Mouse (Mus musculus) cerebellum, adult 18-20 months (tissue): Measurements from ENCODE around the gene Leap2.
"Not testable (repeated sequence)": the region's sequence is repeated elsewhere in the genome, so short reads cannot be mapped to it uniquely, and the experiment has no call there.

Experiments
- DNase-seq, 2 experiments: peaks; one replicate each; pipeline ENCODE4 v3.0.0; 2021

The Leap2 gene

DNA sequence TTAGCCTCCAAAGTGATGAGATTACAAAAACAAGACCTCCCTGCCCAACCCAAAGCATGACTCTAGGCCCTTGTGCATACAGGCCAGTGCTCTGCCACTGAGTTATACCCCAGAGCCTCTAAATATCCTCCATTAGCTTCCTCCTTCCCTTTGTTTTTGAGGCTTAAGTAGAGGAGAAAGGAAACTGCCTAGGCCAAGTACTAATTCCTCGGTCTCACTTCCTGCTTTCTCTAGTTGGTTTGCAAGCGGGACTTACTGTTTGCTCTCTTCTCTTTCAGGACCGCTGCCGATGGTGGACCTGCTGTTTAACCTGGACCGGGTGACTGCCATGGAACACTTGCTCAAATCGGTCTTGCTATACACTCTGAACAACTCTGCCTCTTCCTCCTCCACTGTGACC is 13.4 kb upstream of the Leap2 start:
- DNase-seq, result no peak

GRCm38 (mm10) chr11:53435504-53435903 is 12.5 kb upstream of the Leap2 start:
- no peak for DNase-seq

DNA sequence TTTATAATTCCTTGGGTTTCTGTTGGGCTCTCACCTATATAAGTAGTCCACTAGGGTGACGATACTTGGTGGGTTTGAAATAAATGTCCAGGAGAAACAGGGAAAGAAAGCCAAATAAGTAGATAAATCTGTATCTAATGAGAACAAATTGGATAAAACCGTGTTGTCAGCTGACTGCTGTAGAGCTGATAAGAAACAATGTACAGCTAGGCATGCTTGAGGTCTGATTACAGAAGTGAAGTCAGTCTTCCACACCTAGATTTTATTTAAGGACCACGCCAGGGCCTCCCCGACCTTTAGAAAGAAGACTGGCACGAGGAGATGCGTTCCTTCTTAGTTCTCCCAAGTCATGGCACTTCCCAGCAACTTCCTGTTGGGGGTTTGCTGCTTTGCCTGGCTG is 10.1 kb upstream of the Leap2 start:
- DNase-seq, result no peak

GRCm38 (mm10) chr11:53431347-53432056 is 8.5 kb upstream of the Leap2 start:
- no peak for DNase-seq

DNA sequence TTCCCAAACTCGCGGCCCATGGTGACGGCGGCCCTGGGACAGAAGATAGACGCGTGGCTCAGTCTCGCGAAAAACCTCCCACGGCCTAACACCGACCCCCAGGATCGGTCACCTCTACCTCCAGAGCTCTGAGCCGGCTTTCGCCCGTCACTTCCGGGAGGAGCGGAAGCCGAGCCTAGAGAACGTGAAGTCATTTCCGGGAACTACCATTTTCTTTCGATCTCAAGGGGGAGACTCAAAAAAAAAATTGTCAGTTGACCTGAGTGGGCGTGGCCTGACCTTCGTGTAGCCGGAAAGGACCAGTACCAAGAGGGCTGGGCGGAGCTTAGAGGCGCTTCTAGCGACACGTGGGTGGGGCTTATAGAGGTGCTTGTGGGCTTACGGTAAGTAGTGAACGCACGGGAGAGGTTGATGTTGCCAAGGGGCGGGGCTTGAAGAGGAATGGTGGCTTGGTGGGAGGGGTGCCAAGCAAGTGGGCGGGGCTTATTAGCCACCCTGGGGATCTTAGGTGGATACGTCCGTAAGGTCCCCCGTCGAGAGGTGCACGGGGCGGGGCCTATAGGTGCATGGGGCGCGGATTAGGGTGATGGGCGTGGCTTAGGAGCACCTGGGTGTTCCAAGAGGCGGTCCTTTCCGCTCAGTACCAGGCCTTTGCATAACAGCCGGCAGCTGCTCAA is 7.8 kb upstream of the Leap2 start, which contains the start of the genes Uqcrq and Gdf9:
TSS of gene Uqcrq (minus strand) at position 162 of the 677 bp plus-strand sequence.
TSS of gene Gdf9 (plus strand) at position 354 of the 677 bp plus-strand sequence.
- DNase-seq, result peak; percentile 100

GRCm38 (mm10) chr11:53430300-53430669 is 7.3 kb upstream of the Leap2 start:
- DNase-seq, result no peak

GRCm38 (mm10) chr11:53429182-53429581 is 6.2 kb upstream of the Leap2 start:
- no peak for DNase-seq

DNA sequence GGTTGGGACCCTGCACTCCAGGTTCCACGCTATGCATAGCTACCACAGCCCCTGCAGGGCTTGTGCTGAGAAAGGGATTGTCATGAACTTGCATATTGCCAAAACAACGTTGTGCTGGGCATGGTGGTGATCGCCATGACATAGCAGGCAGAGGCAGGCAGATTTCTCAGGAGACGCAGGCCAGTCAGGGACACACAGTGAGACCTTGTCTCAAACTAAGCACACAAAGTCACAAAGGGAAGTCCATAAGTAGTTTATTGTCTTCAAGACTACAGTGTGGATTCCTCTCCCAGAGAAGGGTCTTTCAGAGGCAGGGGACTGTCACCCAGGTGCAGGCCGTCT is 5.7 kb upstream of the Leap2 start:
- DNase-seq, result no peak

- no peak for DNase-seq
Measured at GRCm38 (mm10) chr11:53427993-53428715, 5.2 kb upstream of the Leap2 start.

DNA sequence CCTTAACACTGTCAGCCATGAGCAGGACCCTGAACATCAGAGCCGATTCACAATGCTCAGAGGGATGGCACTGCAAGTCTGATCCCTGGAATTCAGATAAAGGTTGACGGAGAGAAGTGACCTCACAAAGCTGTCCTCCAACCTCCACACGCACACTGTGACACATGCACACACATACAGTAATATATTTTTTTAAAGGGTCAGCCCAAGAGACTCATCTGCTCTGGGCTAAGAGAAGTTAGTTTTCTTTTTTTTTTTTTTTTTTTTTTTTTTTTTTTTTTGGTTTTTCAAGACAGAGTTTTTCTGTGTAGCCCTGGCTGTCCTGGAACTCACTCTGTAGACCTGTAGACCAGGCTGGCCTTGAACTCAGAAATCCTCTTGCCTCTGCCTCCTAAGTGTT is 3.9 kb upstream of the Leap2 start:
- DNase-seq, result not testable (repeated sequence)

GRCm38 (mm10) chr11:53425711-53426255 is 2.8 kb upstream of the Leap2 start:
- no peak for DNase-seq

GRCm38 (mm10) chr11:53425251-53425650 is 2.3 kb upstream of the Leap2 start:
- DNase-seq, result no peak

DNA sequence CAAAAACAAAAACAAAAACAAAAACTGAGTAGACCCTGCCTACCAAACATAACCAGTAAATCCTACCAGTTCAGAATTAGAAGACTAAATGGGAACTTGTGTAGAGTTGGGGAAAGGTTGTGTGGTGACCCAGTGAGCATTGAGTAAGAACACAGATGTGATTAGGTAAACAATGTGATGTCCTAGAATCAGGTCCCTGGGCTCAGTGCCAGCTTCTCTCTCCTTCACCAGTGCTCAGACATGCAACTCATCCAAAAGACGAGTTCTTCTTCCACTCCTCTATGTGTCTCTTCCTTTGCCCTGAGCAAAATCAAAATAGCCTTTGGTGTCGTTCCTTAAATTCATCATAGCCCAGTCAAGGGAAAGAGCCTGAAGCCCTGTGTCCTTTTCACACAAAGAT is 1.9 kb upstream of the Leap2 start:
- no peak for DNase-seq

GRCm38 (mm10) chr11:53418048-53418447 is 4.9 kb downstream of the Leap2 start:
- no peak for DNase-seq

DNA sequence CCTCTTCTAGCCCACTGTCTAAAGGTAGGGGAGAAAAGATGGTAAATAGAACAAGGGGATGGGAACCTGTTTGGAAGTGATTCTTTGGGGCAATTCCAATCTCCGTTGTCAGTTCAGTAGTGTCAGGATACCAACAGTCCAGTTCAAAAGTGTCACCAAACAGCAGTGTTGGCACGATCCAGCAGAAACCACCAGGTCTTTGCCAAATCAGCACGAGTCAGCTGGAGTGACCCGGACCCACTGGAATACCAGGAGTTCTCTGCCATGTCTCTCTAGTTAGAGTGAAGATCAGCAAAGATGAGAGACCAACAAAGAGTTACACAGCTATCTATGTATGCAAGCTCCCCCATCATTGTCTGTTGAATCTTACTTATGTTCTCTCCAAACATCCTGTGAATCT is 9.1 kb downstream of the Leap2 start:
- no peak for DNase-seq

GRCm38 (mm10) chr11:53411738-53412137 is 11.2 kb downstream of the Leap2 start:
- DNase-seq, result peak in 1 of 2 experiments; percentile 26

DNA sequence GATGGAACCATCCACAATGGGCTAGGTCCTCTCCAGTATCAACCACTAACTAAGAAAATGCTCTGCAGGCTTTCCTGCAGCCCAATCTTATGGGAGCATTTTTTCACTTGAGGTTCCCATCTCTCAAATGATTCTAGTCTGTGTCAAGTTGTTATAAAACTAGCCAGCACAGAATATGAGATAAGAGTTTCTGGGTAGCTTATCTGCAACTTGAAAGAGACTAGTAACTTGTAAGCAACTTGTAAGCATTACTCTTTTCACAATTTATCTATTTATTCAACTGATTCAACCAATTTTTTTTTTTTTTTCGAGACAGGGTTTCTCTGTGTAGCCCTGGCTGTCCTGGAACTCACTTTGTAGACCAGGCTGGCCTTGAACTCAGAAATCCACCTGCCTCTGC is 19.3 kb downstream of the Leap2 start:
- DNase-seq, result no peak

DNA sequence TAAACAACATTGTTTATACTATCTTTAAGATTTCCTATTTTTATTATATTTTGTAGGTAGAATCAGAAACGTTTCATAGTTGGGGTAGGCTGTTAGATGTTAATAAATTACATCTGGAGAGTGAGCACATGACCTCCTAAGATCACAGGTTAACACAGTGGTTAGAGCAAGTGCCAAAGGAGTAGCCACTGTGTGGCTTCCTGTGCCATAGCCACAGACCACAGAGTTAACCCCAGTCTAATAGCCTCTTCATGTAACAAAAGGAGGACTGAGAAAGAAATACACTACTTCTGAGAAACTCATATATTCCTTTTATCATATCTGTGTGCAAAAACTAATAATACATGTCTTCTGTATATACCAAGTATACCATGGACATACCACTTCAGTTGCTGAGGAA is 29.1 kb downstream of the Leap2 start:
- no peak for DNase-seq

GRCm38 (mm10) chr11:53383758-53384428 is 39.1 kb downstream of the Leap2 start:
- DNase-seq, result no peak

- no peak for DNase-seq
Measured at GRCm38 (mm10) chr11:53378918-53379317, 44.1 kb downstream of the Leap2 start.
